Mouse (Mus musculus): ENCODE measurements around the gene Kcnn3.

The Kcnn3 gene

DNA sequence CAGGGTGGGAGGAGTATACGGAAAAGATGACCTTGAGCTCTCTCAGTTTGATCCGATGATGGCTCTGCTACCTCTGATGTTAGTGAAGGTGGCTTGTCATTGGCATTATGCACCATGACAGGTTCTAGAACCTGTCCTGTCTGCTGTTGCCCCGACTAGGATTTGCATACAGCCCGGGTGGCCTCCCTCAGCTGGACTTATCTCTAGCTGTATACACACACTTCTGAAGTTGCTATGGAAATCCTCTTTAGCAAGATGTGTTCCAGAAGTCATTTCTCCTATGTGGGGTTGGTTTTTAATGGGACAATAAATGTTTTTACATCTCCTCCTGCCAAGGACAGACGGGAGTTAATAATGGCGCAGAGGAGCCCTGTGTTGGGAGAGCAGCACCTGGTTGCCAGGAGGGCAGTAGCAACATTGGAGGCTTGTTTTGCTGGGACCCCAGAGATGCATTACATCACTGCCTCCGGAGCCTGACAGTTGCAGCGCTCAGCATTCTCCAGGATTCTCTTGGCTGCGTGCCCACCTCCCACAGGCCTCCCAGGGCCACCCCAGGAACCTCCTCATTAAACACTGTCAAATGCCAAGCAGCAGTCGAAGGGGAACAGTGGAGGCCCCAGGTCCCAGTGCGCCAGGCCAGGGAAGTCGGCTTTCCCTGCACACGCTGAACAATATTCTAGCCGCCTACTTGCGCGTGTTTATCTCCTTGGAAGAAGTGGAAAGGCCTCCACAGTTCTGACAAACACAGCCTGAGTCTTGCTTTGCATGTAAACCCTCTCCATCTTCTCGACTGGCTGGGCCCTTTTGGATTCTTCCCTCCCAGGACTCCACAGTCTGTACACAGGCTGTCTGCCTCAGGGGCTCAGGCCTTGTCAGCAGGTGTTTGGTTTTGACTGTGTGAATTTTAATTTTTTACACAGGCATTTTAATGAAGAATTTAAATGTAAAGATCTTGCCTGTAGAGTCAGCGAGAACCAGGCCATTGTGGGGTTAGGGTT lies 93.9 kb downstream of the Kcnn3 start:
- CTCF ChIA-PET = no interaction called here

DNA sequence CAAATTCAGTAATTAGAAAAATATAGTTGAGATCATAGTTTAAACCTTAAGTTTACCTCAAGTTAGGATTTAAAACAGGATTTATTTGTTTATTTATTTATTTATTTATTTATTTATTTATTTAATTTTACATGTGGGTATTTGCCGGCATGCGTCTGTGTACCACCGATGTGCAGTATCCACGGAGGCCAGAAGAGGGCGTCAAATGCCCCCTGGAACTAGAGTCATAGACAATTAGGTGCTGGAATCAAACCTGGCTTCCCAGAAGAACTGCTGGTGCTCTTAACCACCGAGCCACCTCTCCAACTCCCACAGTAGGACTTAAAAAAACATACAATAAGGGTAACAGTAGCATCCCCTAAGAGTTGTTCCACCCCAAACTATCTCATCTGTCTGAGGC lies 96.9 kb downstream of the Kcnn3 start:
- CTCF ChIA-PET = no interaction called here

DNA sequence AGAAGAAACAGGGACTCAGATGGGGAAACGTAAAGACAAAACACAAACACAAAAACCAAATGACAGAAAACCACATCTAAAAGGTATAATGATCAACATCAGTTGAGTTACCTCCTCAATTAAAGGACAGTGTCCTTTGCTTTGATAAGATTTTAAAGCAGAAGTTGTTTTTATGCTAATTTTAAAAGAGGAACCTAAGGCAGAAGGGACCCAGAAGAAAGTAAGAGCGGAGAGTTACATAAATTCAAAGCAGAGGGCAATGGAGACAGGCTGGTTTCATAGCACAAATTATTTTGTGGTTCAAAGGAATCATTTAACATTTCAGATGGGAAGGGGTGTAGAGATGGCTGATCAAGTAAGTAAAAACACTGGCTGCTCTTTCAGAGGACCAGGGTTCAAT lies 97.4 kb downstream of the Kcnn3 start:
- CTCF ChIA-PET = no interaction called here

DNA sequence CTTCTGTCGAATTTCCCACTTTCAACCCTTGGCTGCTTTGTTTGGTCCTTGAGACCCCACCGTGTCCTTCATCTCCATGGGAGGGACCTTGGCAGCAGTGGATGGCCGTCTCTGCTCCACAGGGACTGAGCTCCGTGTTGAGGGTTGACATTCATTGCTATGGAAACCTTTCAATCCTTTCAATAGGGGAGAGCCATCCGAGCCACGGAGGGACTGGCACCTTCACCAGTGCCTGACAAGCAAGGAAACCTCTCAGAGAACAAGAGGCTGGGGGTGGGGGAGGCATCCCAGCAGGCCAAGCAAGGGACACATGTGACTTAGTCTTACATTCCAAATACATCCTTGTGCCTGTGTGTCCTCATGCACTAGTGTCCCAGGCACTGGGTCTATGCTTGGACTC lies 102.9 kb downstream of the Kcnn3 start:
- CTCF ChIA-PET = interaction anchor here (0.6 kb wide), 1 partner anchor 562 kb away, joined by 3 read pairs; no protein-coding TSS in a partner anchor

DNA sequence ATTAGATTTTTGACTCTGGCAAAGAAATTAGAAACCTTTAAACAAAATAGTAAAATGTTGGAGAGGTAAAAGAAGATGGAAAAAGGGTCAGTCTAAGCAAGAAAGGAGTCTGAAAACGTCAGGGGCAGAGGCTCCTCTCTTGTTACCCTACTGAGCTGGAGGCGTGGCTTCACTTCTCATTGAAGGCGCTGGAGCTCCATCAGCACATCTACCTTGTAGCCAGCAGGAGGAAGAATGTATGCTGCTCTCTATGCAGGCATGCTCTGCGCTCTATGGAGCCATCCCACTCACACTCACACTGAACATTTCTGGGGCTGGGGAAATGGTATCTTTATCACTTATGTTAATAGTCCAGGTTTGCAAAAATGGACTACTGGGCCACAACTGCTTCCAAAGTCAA lies 103.6 kb downstream of the Kcnn3 start:
- CTCF ChIA-PET = no interaction called here

DNA sequence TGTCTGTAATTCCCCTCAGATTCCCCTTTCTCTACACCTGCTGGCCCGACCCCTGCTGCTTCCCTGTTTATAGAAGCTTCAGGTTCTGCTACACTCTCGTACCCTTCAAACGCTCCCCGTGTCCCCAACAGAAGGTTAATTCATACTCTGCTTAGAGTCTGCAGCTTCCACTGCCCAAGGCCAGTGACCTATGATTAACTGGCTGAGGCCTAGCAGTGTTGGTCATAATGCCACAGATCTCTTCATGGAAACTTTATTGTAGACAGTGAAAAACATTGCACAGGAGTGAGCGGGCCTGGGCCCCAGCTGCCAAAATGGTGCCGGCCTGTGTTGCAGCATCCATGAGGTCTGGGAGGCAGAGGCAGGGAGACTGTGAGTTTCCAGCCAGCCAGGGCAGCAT lies 104.0 kb downstream of the Kcnn3 start:
- CTCF ChIA-PET = no interaction called here

DNA sequence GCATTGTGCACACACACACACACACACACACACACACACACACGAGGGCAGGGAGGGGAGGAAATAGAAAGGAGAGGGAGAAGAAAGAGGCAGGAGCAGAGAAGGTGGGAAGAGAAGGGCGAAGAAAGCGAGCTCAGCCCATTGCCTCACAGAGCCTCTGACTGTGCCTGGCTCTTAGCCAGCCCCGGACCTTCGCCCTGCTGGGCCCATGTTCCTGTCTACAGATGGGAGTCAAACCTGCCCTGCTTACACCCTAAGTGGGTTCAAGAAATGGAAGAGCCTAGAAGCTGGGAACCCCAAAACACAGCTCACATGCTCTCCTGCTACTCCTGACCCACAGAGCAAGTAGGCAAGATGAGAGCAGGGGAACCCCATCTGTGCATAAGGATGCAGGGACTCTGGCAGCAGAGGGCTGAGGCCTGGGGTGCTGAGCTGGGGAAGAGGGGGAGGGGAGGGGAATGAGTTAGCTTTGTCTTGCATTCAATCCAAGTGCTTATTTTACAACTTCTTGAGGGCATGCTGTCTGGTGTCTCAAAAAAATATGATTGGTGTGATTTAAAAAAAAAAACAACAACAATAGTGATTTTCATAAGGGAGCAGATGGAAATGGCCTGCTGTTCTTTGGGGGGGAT lies 105.0 kb downstream of the Kcnn3 start:
- CTCF ChIA-PET = no interaction called here

DNA sequence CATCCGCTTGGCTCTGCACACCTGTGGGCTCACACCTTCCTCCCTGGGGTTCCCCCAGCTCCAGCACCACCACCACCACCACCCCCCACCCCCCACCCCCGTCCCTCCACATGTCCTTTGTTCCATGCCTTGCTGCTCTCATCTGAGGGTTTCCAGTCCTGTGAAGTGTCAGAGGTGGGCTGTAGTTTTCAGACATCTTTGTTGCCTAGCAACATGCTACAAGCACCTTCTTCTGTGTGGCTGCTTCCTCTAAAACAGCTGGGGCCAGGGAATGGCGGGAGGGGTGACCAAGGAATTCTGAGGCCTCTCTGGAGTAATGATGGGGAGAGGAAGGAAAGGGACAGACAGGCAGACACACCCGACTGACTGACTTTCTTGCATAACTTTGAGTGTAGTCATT lies 106.6 kb downstream of the Kcnn3 start:
- CTCF ChIA-PET = no interaction called here

DNA sequence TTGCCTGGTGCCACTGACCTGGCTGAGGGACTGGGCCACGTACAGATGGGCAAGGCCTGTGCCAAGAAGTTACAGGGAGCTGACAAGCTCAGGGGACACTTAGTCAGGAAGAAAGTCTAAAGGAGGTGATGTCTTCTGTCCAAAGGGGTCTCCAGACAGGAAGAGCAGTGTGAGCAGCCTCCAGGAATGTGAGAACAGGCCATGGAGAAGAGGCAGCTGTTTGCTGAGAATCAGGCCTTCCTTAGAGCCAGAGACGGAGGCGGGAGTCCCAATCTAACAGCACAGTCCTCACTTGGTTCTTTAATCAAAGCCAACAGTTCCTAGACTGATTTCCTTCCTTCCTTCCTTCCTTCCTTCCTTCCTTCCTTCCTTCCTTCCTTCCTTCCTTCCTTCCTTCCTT lies 109.8 kb downstream of the Kcnn3 start:
- CTCF ChIA-PET = no interaction called here

DNA sequence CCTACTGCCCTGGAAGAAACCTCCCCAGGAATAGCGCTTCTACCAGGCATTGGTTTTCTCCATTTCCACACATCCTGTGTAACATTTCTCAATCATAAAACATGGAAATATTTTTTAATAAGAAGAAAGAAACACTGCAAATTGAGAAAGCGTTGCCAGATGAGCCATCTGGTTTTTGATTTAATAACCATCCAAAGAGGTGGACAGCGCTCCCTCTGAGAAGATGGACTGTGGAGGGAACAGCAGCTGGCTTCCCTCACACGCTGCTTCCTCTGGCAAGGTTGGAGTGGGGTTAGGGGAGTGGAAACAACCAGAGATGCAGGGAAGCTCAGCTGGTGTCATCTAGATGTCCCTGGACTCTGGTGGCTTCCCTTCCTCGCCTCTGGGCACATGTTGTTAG lies 111.8 kb downstream of the Kcnn3 start:
- CTCF ChIA-PET = no interaction called here

DNA sequence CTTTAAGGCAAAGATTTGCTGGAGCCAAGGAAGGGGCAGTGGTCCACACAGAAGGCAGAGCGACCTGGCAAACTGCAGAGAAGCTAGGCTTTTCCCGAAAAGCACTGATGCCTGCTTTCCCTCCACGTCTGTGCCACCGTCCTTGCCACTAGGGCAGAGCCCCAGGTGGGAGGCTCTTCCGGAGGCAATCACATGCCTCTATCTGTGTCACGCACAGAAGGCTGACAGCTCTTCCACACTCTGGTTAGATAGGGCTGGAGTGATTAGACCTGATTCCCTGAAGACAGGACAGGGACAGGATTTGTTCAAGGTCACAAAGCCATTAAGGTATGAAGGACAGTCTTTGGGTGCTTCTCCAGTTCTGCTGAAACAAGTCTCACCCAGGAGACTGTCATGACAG lies 113.6 kb downstream of the Kcnn3 start:
- CTCF ChIA-PET = no interaction called here

DNA sequence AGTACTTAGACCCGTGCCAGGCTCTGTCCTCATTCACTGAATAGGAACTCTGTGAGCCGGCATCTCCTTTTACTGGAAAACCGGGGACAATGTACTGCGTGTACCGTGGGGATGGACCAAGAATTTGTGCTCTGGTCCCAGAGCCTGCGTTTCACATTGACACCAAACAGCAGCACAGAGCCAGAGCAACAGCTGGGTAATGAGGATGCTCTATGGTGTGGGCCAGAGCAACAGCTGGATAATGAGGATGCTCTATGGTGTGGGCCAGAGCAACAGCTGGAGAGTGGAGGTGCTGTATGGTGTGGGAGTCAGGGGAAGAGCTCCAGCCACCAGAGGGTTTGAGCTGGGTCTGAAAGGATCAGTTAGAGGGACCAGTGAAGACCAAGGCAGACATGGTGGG lies 114.0 kb downstream of the Kcnn3 start:
- CTCF ChIA-PET = no interaction called here

DNA sequence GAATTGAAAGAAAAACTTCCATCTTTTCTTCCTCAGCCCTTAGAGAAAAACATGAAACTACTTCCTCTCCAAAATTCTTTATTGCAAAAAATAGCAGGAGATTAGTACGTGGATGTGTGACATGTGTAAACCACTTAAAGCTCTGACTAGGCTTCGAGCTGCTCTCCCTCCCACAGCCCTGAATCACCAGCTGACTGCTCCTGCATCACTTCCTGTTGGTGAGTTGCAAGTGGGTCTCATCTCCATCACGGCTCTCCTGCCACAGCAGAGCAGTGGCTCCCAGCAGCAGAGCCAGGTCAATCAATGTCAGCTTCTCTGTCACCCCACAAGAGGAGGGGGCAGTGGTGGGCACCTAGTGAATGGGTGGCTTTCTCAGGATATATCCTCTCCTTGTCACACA lies 120.8 kb downstream of the Kcnn3 start:
- CTCF ChIA-PET = no interaction called here

DNA sequence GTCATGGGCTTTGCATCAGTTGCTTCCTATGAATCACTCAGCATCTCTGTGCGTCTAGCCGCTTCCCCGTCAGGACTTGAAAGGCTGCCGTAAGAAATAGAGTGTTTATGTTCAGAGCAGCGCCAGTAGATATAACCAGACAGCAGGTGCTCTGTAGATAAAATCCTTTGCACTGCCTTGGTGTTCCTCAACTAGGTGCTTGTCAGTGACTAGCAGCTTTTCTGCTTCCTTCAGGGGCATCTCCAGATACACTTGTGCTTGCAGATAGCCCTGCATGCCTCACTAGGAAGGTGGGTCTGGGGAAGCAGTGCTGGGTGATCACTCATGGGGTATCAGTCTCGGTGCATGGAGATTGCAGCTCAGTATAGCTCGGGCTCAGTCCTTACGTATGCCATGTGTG lies 123.4 kb downstream of the Kcnn3 start:
- CTCF ChIA-PET = no interaction called here

DNA sequence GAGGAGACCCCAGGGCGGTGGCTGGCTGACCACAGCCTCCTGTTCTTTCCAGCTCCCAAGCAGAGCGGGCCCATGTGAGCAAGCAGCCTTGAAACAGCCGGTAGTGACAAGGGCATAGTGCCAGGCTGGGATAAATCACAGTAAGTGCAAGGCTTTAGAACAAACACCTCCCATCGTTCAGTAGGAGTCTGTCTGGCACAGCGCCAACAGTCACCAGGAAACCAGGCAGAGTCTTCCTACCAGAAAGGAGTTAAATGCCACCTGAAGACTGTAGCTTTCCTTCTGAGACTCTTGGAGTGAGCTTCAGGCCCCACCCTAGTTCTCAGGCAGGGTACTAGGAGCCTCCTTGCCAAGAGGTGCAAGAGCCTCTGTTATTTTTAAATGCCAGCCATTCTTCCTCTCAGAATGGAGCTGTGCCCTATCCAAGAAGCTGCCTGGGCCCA lies 126.9 kb downstream of the Kcnn3 start:
- CTCF ChIA-PET = no interaction called here

DNA sequence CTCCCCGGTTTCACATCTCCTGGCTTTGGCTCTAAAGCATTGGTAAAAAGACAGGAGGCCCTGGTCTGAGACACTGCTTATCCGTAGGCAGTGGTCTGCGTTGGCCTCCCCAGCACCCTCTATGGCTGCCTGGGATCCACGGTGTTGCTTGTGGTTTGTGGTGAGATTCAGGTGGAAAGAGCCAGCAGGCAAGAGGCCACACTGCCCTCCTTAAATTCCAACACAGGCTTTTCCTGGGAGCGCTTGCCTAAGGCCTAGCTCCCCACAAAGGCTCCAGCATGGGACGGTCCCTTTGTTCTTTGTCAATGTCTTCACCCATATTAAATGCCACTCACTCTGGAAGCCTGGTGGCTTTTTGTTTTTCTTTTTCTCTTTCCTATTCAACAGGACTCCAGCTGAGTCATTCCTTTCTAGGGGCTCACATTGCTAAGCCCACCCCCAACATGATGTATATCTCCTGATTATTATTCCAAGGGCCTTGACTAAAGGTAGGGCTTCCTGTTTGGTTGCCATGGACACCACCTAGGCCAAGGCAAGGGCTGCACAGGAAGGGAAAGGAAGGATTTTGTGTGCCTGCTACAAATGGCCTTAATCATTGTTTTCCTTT lies 127.4 kb downstream of the Kcnn3 start:
- CTCF ChIA-PET = no interaction called here

DNA sequence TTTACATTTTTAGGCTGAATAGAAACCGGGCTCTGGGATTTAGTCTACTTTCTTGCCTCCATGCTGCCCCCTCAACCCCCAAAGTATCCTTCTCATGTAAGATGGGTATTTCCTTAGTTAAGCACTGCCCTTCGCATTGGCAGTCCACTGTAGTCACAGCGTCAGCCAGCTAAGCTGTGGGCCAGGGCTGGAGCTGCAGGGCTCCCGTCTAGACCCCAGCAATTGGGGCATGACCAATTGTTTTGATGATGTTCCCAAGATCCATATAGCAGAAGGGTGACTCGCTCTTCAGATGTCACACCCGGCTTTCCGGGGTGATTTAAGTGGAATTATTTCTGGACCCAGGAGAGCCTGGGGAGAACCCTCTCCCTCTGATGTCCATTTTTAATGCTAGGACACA lies 129.9 kb downstream of the Kcnn3 start:
- CTCF ChIA-PET = no interaction called here

DNA sequence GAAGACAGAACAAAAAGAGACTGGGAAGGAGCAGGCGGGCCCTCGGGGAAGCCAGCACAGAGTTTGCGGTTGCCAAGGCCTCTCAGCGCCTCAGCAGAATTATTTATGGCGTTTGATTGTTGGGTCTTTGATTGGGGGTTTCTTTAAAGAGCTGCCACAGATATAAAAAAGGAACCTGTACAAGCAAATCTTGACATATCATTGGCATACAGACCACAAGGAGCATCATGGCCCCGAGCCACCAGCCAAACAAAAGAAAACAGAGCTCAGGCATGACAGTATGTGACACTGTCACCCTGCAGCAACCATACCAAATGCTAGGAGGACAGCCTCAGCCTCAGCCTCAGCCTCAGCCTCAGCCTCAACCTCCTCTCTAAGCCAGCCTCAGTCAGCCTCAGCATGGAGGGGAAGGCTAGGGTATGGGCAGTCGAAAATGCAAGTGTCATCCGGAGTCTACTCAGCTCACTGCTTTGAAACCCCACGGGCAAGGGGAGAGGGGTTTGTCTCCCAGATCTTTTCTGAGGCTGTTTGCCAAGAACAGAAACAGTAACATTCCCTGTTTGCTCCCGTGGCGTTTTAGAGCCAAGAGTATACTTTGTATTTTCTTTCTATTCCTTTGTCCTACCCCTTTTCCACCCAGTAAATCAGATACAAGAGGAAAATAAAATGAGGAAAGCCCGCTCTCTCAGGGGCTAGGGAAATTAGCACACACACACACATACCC lies 133.4 kb downstream of the Kcnn3 start:
- CTCF ChIA-PET = no interaction called here

DNA sequence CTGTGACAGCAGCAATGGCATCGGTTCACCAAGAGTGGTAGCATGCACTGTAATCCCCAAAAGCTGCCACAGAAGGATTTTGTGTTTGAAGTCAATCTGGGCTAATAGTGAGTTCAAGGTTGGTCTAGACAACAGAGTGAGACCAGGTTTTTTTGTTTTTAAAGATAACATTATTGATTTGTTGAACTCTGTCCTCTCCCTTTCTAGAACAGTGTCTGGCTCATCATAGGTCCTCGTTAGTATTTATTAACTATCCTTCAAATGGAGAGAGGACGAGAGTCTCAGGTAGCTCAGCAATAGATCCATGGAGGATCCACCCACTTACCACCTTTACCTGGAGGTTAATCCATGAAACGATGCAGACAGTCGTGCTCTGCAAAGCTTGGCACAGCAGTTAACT lies 137.1 kb downstream of the Kcnn3 start:
- CTCF ChIA-PET = no interaction called here

DNA sequence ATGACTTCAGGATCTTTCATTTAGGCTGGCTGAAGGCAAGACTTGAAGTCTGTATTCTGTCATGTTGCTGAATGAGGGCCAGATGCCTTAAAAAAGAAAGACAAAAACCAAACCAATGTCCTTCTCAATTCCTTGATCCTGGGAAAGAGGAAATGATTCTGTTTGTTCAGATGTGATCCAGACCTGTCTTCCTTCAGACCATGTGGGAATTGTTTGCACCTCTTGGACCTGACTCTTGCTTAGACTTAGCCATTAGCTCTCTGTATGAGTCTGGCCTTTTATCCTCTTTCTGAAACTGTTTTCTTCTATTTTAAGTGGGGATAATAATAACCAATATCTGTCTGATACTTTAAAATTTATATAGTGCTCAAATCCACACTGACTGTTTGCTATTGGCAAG lies 138.5 kb downstream of the Kcnn3 start:
- CTCF ChIA-PET = no interaction called here

DNA sequence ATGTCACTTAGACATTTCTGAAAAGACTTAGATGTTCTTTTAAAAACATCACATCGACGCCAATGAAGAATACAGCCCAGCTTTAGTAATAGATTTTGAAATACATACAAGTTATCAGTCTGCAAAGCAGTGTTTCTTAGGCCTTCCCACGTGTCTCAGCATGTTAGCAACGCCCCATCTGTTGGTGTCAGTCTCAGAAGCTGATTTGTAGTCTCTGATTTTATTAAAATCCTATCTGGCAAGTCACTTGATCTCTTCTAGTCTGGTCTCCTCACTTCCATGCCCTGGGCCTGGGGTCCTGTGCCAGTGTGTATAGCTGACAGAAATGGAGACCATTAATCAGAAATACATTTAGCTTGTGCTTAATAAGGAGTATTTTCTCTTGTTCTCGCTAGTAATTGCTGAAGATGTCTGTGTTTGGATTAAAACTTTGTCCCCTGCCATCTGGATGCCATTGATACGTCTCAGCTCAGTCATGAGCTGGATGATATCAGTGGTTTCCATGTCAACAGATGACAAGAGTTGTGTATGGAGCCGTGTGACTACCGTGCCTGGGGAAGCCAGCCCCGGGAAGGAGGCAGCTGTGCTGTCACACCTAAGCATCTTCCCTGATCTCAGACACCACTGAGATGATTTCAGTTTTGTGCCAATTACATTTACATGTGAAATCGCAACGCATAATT lies 140.1 kb downstream of the Kcnn3 start:
- CTCF ChIA-PET = no interaction called here

DNA sequence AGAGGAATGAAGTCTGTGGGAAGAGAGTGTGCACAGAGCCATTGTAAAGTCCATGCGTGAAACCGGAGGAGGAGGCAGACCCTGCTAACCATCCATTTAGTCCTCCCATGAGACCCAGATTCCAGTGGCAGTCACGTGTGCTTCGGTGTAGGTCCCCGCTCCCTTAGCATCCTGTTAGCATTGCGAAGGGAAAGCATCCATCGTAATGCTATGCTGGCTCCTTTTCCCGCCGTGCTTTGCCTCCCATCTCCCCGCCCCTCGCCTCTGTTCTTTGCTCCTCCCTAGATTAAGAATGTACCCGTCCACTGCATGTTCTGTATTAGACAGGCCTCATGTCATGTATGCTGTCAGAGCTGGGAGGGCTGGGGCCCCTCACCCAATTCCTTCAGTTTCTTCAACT lies 144.8 kb downstream of the Kcnn3 start:
- CTCF ChIA-PET = no interaction called here
